Mouse (Mus musculus) spleen, adult 10 weeks (tissue): ENCODE data around the gene Fam43a. TPM values are rescaled to one million over a fixed set of nuclear protein-coding genes. Genes with fewer than 3 reads are reported as not detected.

Experiments
- polyA plus RNA-seq: library from polyadenylated mRNA; stranded (reverse); fragments of 350-450 nt; fragmentation: Illumina TruSeq; extraction: RNeasy Lipid Tissue Mini Kit (QIAGEN cat#74804); gene quantifications from one replicate; pipeline ENCODE4 v1.2.3, GENCODE M21; 2015; ENCODE audit warnings: low replicate concordance; ENCODE audit not compliant: insufficient read depth

Fam43a gene
- polyA plus RNA-seq = 26.7 TPM

DNA sequence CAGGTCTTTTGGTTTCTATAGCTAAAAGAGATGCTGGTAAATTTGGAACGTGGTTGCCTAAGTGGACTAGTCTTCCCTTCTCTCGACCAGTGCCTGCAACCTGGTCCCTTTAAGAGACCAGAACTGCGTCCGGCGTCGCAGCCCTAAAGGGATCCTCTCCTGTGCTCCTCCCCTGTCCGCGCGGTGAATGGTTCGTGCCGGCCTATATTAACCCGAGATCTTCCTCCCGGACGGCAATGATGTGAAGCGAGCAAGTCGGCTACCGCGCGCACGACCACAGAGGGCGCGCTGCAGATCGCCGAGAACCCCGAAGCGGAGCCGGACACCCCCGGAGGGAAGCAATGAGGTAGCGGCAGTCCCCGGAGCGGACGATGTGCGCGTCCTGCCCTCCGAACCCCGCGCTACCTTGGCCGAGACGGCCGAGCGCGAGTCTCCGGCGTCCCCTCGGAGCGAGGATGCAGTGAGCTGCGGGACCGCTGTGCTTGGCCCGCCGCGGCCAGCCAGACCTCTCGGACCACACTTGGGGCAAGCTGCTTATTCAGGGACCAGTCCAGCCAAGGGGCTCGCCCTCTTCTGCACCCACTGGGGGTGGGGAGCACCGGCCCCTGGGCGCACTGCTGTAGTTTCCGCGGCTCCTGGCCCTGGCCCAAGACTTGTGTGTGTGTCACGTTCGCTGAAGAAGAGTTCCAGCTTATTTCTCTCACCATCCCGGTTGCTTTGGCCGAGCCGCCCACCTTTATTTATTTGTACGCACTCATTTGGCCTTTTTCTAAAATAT lies at the start of gene Fam43a:
Gene Fam43a (plus strand): TSS at position 233 of the 778 bp plus-strand sequence.

DNA sequence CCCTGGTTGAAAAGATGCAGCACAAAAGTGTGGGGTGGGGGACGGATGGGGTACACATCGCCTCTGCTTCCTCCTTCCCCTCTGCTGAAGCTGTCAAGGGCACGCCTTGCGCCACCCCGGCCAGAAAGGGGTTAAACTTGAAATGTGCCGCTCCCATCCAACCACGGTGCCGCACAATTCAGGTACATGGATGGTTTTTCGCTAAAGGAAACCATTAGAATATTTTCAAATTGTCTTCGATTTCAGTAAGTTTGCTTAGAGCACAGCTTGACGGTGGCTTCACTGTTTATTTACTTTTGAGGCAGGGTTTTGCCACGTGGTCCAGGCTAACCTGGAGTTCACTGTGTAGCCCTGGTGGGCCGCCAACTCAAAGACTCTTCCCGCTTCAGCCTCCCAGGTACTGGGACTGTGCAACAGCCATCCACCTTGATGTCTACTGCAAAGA lies 48.8 kb upstream of the Fam43a start, which contains the start of gene Tmem44:
Gene Tmem44 (minus strand): TSS at position 95 of the 445 bp plus-strand sequence.

DNA sequence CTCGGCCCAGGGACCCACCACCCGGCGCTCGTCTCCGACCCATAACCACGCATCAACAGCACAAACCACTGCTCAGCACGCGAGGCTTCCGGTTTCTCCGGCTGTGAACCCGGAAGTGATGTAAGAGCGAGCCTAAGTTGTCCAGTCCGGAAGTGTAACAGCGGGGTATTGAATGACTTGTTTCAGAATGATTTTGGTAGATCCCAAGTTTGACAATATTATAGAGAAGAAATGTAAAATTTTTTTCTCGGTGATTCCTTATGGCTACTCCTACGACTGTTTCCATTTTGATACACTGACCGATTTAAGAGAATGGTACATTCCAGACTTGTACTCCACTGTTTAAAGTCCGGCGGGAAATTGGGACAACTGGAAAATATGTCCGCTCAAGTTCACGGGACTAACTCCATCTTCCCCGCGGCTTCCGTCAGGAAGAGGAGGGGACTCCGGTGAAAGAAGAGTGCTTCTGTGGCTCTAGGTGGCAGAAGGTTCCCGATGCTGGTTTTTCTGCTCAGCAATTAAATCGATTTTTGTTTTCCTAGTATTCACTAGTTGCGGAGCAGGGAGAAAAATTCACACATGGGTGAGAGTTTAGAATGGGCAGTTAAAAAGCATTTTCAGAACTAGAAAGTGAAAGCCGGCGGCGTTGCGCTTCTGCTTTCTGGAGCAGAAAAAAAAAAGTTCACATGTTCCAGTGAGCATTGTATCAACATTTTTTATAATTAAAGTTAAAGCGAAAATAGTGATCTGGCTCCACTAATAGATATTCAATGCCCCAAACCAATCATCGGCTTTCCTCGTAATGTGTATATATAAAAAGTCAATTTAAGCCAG lies 11.8 kb upstream of the Fam43a start, which contains the start of gene Lsg1:
Gene Lsg1 (minus strand): TSS at position 99 of the 834 bp plus-strand sequence.

Other genes starting within 250 kb of the Fam43a start
- gene Atp13a3, start 193.7 kb upstream of the Fam43a start, polyA plus RNA-seq = 60.7 TPM
- gene Tmem44, start 48.9 kb upstream of the Fam43a start, polyA plus RNA-seq = 2.7 TPM
- gene Lsg1, start 12.1 kb upstream of the Fam43a start, polyA plus RNA-seq = 50.9 TPM